Mouse (Mus musculus): Measurements from ENCODE around the gene Elob.

Elob gene

DNA sequence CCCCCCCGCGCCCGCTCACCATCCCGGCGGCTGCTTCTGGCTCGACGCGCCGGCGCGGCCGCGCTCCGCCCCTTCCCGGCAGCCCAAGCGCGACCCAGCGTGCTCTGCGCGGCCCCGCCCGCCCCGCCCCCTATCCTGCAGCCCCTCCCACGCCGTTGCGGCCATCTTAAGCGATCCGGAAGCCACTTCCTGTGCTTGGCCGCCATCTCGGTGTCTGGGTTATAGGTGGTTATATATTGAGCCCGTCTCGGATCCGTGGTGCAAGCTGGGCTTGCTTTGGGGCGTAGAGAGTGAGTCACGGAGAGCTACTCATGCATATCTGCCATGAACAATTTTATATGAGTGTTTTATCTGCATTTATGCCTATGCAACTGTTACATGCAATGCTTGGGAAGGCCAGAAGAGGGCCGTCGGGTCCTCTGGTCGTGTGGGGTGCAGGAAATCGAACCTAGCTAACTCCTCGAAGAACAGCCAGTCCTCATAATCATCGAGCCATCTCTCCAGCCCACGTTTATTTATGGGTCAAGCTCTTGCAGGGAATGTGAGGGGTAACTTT is at the start of gene Elob:
TSS of gene Elob (minus strand) at position 73 of the 556 bp plus-strand sequence.
- peak; percentile 90 for DNase-seq

DNA sequence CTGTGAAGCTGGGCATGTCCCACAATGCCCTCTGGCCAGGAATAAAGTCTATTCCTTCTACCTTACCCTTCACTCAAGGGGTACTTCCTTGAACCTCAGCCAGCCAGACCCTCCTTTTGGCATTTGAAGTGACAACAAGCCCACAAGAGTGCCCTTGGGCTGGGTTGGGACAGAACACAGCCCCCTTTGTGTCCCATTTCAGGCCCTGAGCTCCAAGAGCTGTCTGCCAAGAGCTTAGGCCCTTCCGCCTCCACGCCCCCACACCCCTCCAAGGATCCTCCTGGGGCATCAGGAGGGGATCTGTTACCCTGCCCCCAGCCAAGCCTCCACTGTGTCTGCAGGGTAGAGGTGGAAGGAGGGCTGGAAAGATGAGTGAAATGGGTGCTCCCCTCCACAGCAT is 48.2 kb upstream of the Elob start:
- no peak for DNase-seq

DNA sequence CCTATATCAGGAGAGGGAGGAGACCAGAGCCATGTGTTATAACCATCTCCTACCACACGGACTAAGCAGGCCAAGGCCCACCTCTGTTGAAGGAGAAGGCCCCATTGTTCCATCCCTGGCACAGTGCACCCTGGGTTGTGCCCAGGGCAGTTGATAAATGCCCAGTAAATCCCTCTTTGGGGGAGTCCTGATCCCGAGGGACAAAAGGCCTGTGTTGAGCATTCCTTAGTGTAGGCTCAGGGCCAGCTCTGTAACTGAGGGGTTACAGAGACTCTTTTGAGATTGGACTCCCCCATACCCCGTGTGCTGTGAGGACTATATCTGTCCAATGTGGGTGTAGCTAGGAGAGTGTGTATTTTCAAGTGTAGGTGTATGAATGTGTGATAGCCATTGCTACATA is 47.8 kb upstream of the Elob start:
- DNase-seq = no peak

DNA sequence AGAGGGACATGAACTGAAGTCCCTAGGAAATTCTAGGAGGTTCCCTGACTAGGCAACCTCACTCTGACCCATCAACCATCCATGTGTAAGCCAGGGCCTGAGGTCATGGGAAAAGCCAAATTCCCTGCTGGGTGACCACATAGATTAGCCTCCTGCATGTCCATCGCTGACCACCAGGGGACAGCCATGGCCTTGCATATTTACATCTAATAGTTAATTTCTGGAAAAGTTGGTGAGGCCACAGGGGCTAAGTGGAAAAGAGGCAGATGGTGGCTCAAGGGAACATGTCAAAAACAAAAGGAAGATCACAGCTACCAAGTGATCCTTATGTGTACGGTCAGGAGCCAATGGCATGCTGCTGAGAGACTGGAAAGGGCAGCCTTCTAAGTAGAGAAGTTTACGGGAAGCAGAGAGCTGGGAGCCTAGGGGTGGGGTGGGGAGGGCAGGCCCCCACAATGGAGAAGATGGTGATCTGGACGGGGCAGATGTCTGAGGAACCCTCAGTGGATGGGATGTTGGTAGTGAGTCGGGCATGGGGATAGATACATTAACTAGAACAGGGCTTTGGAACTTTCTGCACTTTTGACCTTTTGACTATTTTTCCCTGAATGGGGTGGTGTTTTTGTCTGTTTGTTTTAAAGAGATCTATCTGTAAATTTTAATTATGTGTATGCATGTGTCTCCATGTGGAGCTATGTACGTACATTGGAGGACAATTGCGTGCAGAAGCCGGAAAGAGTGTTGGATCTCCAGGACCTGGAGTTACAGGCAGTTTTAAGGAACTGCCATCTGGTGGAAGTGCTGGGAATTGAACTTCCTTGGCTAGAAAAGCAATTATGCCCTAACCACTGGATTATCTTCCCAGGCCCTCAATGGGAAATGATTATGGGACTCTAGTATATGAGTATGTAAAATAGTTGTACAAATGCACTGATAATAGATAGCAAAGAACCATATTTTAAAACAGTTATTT is 45.2 kb upstream of the Elob start:
- DNase-seq = peak; percentile 35

DNA sequence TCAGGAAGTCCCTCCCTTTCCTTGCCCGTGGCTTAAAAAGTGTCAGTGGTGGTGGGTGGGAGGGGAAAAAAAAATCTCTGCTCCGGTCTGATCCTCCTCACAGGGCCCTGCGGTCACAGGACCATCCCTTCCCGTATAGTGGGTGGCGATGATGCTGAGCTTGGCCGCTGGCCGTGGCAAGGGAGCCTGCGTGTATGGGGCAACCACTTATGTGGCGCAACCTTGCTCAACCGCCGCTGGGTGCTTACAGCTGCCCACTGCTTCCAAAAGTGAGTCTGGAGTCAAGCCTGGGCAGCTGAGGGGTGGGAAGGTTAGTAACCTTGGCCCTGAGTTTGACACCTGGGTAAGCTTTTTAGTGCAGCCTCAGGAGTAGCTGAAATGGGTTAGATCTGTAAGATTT is 39.6 kb upstream of the Elob start:
- DNase-seq = no peak

DNA sequence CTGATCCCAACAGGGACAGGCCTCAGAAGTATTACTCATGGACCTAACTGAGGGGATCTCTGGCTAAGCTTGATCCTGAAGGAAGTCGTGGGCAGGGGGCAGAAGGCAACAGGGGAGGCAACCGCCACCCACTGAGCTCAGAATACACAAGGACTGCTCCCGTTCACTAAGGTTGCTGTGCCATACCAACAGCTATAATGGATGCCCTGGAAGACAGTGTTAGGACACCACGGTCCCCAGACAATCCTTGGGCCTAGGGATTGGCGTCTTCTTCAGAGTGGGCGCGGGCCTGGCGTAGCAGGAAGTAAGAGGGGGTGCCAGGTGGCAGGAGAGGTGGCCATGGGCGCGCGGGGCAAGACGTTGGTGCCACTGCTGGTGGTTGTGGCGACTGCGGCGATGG is 38.8 kb upstream of the Elob start, which contains the start of gene Prss21:
TSS of gene Prss21 (plus strand) at position 301 of the 400 bp plus-strand sequence.
- no peak for DNase-seq

DNA sequence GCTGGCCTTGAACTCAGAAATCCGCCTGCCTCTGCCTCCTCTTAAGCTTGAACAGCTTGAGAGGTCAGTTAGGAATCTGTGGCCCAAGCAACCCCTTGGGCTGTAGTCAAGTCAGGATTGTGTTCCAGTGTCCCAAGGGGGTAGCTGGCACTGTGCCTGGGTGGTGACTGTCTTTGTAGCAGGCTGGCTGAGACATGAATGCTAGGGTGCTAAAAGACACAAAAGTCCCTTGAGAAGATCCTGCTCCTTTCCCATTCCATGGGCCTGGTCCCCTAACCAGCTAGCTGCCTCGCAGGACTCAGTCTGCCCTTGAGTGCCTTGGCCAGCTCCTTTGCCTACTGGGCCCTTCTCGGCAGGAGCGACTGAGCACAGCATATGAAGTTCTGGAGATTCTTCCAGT is 34.0 kb upstream of the Elob start:
- DNase-seq = no peak

DNA sequence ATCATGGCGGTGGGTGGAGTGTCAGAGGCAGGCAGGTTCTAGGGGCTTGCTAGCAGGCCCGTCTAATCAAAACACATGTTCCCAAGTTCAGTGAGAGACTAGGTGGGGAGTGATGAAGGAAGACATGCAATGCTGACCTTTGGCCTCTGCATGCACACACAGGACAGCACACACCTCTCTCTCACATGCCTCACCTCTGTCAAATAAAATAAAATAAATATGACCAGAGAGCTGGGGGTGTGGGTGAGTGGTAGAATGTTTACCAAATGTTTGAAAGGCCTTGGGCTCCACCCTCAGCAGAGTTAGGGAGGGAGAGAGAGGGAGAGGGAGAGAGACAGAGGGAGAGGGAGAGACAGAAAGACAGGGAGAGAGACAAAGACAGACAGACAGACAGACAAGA is 29.0 kb upstream of the Elob start:
- no peak for DNase-seq

DNA sequence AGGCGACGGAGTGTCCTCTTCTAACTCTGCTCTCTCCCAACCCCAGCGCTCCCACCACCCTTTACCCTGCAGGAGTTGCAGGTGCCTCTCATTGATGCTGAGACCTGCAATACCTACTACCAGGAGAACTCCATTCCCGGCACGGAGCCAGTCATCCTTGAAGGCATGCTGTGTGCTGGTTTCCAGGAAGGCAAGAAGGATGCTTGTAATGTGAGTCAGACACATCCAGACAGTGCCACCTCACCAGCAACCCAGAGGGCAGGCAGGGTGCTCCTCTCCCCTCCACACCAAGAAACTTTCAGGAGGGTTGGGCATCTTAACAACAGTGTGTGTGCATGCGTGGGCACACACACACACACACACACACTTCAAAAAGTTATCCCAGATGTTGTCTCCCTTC is 28.3 kb upstream of the Elob start:
- DNase-seq = no peak

DNA sequence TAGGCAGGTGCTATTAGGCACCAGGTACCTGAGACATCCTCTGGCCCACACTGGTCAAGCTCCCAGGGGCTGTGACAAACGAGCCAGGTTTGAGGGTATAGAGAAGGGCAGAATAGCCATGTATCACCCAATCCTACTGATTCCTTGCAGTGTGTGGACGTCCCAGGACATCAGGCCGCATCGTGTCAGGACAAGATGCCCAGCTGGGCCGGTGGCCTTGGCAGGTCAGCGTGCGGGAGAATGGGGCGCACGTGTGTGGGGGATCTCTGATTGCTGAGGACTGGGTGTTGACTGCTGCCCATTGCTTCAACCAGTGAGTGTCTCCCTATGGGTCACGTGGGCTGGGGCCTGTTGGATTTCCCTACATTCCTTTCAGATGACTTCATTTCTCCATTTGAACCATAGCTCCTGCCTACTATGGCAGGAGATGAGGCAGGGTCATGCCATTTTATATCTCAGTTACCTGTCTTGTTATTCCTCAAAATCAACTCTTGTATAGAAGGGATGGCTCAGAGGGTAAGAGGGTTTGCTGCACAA is 25.4 kb upstream of the Elob start:
- DNase-seq = no peak

DNA sequence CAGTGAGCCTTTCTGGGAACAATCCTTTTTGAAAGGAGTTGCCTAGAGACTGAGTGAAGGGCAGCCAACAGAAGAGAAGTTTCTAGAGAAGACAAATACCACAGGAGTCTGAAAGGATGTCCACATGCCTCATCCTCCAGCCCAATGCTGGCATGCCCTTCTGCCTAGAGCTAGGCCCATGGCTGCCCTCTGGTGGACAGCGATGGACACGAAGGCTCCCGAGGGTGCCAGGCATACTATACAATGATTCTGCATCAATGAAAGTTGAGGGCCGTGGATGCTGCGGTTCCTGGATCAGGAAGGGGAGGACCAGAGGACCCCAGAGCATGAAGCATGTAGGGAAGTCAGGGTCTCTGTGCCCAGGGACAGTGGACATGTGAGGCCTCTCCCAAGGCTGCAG is 24.4 kb upstream of the Elob start:
- DNase-seq = peak; percentile 87

DNA sequence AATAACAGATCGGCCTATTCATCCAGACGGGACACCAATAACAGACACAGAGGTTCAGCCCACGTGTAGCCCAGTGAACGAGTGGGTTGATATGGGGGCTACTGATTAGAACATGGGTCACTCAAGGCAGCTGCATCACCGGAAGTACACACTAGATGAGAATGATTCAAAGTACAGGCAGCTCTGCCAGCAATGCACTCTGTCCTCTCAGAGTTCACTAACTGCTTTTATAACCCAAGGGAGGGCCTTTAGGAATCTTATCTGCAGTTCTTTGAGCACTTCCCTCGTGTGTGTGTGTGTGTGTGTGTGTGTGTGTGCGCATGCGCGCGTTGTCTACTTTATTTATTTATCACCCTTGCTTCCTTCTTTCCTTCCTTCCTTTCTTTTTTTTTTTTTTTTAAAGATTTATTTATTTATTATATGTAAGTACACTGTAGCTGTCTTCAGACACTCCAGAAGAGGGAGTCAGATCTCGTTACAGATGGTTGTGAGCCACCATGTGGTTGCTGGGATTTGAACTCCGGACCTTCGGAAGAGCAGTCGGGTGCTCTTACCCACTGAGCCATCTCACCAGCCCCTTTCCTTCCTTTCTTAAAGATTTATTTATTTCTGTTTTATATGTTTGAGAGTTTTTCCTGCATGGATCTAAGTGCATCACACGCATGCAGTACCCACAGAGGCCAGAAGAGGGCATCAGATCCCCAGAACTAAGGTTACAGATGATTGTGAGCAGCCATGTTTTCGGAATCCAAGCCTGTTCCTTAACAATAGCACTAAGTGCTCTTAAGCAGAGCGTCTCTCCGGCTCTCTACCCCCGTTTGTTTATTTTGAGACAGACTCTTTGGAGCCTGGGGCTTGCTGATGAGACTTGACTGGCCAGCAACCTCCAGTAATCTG is 22.2 kb upstream of the Elob start:
- DNase-seq = peak; percentile 79

DNA sequence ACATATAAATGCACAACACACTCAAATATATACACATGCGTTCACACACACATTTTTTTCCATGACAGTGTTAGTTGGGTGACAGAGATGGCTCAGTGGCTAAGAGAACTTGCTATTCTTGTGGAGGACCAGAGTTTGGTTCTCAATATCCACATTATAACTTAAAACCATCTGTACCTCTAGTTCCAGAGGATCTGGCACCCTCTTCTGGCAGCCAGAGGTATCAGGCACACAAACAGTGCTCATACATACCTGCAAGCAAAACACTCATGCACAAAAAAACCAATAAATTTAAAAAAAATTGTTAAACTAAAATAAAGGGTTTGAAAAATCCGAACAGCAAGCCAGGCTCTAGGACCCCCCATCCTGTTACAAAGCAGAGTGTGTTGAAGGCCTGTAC is 21.1 kb upstream of the Elob start:
- DNase-seq = peak; percentile 55

DNA sequence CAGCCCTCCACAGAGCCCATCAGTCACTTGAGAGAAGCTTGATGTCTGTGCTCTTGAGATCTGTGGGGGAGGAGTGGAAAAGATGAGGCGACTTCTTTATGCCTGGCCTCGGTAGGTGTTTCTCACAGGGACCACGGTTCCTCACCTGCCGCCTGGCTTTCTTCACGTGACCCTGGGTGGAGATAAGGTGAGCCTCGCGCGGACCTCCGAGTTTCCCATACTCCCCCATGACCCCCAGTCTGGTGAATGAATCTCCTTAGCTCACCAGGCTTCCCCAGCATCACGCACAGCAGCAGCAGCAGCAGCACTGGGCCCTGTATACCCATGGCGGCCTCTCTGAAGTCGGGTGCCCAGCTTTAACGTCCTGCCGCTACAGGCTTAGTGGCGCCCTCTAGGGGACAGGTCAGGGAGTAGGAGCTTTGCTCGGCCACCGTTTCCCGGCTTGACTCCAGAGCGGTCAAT is 14.9 kb upstream of the Elob start, which contains the start of the genes Prss32 and Prss41:
TSS of gene Prss32 (plus strand) at position 44 of the 462 bp plus-strand sequence.
TSS of gene Prss41 (minus strand) at position 361 of the 462 bp plus-strand sequence.
- DNase-seq = peak; percentile 83

DNA sequence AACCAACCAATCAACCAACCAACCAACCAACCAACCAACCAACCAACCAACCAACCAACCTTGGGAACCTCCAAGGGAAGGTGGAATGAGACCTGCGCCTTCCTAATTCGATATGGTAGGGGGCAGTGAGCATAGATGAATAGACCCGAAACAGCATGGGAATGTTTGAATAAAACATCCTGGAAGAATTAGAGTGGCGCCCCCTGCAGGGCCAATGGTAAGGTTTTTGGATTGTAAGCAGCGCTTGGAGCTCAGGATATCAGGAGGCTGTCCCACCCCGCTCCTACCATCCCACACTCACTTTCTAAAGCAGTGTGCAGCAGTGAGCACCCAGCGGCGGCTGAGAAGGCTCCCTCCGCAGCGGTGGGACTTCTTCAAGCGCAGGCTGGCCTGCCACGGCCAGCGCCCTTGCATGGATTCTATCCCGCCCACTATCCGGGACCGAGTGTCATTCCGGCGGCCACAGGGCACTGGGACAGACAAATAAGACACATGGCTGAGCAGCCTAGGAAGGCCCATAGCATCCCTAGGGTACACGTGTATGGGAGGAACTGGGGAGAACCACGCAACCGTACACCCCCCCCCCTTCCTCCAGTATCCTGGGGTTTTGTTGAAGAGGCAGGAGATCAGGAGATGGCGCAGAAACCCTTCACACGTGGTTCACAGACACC is 14.3 kb upstream of the Elob start:
- DNase-seq = peak; percentile 46

DNA sequence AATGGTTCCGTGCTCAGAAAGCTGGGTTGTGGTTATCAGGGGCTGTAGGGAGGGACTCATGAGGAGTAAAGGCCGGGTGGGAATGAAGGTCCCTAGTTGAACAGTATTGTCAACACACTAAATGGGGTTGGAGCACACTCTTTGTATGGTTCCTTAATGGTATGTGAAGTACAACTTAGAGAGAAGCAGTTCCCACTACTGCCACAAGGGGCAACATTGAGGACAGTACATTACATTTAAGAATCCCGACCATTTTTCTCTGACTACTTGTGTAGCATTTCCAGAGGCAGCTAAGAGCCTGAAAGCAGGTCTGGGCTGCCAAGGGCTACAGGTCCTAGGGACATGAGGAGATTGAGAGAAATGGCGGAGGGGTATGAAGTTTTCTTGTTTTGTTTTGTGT is 12.2 kb upstream of the Elob start:
- peak; percentile 84 for DNase-seq

DNA sequence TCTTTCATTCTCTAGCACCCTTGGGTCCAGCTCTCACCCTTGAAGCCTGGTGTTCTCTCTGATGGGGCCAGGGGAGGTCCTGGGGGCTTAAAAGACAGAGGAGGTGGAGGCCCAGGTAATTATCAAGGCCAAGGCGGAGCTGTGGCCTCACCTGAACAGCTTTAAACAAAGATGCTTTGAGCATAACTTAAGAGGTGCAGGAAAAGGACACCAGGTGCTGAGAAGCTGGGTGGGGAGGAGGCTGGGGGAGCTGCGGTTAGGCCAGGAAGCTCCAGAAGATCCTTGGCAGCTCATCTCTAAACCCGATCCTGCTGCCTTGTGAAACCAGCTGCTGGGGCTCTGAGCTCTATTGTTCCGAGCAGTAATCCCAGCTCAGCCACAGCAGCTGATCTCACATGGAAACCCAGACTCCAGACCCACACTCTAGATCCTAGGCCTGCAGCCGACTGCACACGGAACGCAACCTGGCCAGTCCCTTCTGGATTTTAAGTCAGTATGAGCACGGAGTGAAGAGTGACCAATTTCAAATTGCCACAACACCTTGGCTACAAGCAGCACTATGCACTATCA is 7.2 kb upstream of the Elob start, which contains the start of gene Prss33:
TSS of gene Prss33 (minus strand) at position 51 of the 570 bp plus-strand sequence.
- no peak for DNase-seq

DNA sequence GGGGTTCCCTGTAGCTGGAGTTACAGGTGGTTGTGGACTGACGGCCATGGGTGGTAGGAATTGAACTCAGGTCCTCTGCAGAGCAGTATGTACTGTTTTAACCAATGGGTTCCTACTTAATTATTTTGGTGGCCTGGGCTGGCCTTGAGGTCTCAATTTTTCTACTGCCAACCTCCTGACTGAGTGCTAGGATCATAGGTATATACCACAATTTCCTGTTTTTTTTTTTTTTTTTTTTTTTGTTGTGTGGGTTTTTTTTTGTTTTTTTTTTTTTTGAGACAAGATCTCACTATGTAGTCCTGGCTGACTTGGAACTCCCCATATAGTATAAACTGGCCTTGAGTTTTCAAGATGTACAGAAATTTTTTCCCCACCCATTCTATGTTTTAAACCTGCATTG is 2.3 kb upstream of the Elob start:
- no peak for DNase-seq

DNA sequence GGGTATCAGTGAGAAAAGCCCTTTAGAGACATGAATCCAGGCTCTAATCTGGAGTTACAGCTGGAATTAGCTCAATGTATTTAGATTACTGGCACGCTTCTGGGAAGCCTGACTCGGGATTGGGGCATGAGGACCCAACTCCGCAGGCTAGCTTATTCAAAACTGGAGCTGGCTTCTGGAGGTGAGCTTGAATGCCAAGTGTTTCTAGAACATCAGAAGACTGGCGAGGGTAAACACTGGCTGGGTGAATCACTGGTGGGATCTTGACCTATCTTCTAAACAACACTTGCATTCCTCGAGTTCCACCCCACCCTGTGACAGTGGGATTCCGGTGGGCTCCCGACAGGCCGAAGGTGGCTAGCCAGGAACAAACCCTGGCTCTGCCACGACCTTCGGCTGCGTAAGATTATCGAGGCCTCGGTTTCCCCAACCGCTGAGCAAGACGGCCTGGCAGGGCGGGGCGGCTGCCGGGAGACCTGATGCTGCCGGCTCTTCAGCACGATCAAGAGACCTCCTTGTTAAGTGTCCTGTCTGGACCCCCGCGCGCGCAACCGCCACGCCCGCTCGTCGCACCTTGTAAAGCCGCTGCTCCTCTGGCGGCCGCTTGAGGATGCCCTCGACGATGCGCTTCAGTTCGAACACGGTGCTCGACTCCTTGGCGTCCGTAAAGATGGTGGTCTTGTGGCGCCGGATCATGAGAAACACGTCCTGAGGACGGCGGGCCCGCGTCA is 500 bp downstream of the Elob start:
- peak; percentile 80 for DNase-seq

DNA sequence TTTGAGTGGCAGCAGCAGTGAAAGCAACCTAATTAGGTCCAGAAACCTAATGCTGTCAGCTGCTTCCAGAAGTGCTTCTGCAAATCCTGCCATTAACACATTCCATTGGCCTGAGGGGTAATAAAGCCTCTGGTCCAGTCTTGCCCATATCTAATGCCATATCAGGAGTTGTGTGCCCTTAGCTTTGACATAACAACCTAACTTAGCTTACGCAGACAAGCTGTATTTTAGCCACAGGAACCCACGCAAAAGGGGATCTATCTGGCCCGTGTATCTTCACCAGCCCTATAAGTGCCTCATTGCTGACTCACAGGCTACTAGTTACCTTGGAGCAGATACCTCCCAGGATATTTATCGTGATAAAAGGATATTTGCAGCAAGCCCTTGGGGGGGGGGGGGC is 3.3 kb downstream of the Elob start:
- DNase-seq = no peak

DNA sequence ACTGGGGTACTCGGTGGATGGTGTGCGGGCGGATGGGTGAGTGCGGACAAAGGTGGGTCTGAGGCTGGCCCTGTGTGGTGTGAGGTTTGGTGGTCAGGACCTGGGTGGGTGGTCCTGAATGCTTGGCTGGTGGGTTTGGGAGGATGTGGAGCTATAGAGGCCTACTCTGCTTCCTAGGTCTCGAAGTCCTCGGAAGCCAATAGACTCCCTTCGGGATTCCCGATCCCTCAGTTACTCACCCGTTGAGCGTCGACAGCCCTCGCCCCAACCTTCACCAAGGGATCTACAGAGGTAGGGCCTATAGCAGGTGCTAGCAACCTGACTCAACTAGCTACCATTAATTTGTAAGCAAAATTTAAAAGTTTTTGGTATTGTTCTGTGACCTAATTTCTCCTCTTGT is 5.3 kb downstream of the Elob start:
- DNase-seq = no peak
